Mouse (Mus musculus): ENCODE data around the gene Akap11.

Gene Akap11

GRCm38 (mm10) chr14:78526907-78527306 lies 9.7 kb downstream of the Akap11 start:
- WGBS, result 71% methylated on average over 6 of the region's 6 CpGs

DNA sequence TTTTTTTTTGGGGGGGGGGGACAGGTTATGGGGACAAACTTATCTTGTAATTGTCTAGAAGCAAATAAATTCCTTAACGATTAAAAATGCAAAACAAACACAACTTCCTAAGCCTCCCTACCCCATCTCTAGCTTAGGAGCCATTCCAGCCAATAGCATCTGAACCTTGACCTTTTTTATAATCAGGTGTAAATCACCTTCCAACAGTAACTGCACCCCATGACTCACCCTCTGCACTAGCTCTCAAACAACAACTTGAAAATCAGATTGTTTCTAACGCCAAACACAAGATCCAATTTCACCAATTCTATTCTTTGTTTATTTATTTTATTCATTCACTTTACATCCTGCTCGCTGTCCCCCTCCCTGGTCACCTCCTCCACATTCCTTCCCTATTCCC lies 10.1 kb downstream of the Akap11 start:
- 76% methylated on average over 3 of the region's 3 CpGs for WGBS

DNA sequence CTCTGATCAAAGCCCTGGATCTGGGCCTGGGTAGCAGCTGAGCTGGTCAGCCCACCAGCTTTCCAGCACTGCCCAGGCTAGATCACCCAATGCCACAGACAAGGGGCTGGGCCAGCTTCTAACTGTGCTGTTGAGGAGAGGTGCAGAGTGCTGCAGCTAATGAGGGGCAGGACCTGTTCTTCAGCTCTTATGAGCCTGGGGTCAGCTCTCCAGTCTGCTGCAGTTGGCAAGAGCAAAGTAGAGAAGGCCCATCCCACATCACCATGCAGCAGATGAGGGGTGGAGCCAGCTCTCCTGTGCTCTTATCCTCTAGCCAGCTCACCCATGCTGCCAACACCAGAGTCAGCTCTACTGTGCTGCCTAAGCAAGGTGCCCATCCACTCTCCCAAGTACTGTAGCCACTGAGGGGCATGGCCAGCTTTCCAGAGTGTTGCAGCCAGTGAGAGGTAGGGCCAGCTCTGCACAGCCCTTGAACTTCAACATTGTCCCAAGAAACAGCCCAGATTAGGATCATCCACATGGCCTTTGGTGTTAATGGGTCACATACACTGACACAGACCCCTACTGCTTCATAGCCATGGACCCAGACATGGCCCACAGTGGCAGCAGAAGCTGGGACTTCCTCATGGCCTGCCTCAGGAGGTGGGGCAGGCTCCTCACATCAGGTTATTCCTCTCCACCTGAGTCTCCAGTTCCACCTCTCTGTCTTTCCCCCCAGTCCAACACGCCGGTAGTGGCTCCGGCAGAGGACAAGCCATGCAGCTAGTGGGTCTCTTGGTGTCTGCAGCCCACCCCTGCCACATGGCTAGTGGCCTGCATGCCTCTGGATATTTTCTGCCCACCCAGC lies 10.8 kb downstream of the Akap11 start:
- WGBS, result 100% methylated on average over 3 of the region's 3 CpGs

- WGBS, result 84% methylated on average over 2 of the region's 2 CpGs
Measured at GRCm38 (mm10) chr14:78525059-78525458, 11.5 kb downstream of the Akap11 start.

DNA sequence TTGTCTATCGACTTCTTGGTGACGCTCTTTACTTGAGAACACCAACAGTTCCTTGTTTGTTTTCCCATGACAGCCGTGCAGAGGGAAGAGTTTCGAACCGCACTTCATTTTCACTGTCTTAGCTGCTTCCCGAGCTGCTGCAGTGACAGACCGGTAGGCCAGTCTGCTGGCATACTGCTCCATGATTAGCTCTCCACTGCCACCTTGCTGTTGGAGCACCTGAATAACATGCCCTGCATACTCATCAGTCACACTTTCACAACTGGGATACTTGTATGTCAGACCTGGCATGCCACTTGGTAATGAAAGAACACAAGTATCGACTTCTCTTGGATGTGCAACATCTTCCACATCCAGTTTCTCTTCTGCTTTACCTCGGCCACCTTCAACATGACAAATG lies 25.9 kb downstream of the Akap11 start:
- 66% methylated on average over 9 of the region's 9 CpGs for WGBS

DNA sequence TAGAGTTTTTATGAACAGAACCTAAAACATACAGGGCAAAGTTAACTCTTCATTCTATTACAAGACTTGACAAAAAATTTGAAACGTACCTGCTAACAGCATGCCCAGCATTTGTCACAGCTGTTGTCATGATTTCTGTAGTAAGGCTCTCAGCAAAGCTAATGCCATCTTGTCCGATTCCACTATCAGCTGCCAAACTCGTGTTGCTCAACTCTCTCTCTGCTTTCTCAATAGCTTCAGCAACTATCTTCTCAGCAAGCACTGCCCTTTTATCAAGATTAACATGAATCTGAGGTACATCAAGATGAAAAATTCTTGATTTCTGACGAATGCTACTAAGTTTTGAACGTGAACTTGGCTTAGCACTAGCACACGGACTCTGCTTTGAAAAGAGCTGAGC lies 26.8 kb downstream of the Akap11 start:
- 80% methylated on average over 6 of the region's 6 CpGs for WGBS

GRCm38 (mm10) chr14:78500578-78500977 lies 36.0 kb downstream of the Akap11 start:
- 64% methylated on average over 3 of the region's 3 CpGs for WGBS

DNA sequence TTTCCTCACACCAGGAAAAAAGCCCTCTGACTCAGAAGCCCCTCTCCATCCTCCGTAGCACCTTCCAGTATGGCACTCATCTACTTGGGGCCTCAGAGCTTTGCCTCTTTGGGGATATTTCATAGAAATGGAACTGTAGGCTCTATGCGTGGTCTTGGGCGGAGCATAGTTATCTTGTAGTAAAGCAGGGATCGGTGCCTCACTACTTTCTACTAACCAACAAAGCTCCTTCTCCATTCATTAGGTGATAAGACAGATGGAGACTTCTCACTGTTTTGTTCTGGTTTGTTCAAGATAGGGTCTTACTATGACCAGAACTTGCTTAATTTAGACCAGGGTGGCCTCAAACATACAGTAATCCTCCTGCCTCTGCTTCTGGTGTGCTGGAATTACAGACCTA lies 39.9 kb downstream of the Akap11 start:
- 96% methylated on average over 4 of the region's 4 CpGs for WGBS

GRCm38 (mm10) chr14:78495241-78495640 lies 41.4 kb downstream of the Akap11 start:
- WGBS, result 89% methylated on average over 4 of the region's 4 CpGs

- 62% methylated on average over 9 of the region's 9 CpGs for WGBS
Measured at GRCm38 (mm10) chr14:78492602-78493001, 44.0 kb downstream of the Akap11 start.

DNA sequence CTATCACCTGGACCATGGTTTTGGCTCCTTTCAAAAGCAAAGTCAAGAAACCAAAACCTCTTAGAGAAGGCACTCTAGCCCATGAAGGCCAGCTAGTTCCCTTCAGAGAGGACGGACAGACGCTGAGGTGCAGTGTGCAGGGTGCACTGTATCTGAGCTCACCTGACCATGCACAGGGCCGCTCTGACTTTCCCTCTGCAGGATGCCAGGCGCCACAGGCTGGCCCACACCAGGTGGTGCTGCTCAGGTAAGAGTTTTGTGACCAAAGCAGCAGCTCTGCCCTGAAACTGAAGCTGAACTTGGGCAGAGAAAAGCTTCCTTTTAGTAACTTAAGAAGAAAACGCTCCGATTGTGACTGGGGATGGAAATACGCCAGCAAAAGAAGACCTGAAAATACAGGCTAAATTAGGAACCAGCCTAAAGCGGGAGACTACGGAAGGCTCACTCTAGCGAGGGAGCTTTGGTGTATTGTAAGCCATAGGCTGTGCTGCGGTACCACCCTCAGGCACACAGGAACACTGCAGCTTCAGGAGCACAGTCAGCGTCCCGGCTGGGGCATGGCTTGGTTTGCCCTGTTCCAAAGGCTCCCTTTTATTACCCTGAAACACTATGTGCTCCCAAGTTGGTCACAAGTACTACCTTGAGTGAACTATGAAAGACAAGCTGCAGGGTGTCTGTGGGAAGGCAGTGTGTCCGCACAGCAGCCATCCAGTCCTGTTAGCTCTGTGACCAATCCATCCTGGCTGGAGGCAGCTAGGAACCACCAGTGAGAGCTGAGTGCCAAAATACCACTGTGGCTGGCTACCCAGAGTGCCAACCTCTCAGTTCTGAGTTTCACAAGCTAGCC lies 54.0 kb downstream of the Akap11 start:
- 18% methylated on average over 14 of the region's 14 CpGs for WGBS

GRCm38 (mm10) chr14:78474058-78474457 lies 62.5 kb downstream of the Akap11 start:
- WGBS, result 69% methylated on average over 3 of the region's 3 CpGs

DNA sequence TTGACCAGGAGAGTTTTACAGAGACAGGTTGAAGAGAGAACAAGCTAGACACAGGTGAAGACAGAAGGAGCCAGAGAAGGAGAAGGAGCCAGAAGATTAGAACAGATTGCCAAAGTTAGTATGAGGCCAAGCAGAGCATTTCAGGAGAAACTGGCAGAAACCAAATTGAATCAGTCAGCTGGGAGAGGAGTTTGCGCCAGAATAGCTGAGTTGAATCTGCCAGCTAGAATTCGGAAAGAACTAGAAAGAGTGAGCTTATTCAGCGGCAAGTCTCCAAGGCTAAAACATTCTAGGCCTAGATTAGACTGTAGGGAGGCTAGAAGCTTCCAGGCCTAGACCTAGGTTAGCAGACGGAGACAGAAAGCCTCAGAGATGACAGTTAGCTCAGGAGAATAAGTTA lies 65.9 kb downstream of the Akap11 start:
- WGBS, result 41% methylated on average over 4 of the region's 4 CpGs

- 85% methylated on average over 7 of the region's 7 CpGs for WGBS
Measured at GRCm38 (mm10) chr14:78468991-78469390, 67.6 kb downstream of the Akap11 start.

- 65% methylated on average over 4 of the region's 4 CpGs for WGBS
Measured at GRCm38 (mm10) chr14:78467994-78468393, 68.6 kb downstream of the Akap11 start.

GRCm38 (mm10) chr14:78464353-78464752 lies 72.3 kb downstream of the Akap11 start:
- WGBS, result 91% methylated on average over 4 of the region's 4 CpGs

DNA sequence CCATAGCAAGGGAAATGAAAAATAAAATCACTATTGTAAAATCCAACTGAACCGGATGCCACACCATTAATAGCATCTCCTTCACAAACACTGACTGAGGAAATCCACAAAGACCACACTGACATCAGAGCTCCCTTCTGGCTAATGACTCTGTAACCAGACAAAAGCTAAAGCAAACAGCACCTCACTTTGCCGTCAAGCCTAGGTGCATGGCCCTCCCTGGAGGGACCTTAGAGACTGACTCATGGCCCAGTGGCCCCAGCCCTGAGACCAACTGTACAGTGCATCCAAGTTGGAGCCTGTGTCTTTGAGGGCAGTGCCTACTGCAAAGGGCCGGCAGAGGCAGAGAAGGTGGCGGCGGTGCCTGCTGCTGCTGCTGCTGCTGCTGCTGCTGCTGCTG lies 77.5 kb downstream of the Akap11 start:
- 74% methylated on average over 5 of the region's 5 CpGs for WGBS

- 86% methylated on average over 5 of the region's 5 CpGs for WGBS
Measured at GRCm38 (mm10) chr14:78458705-78459104, 77.9 kb downstream of the Akap11 start.

GRCm38 (mm10) chr14:78454970-78455369 lies 81.6 kb downstream of the Akap11 start:
- 93% methylated on average over 5 of the region's 5 CpGs for WGBS

GRCm38 (mm10) chr14:78448807-78449406 lies 87.7 kb downstream of the Akap11 start:
- WGBS, result 79% methylated on average over 11 of the region's 11 CpGs

- 93% methylated on average over 12 of the region's 12 CpGs for WGBS
Measured at GRCm38 (mm10) chr14:78448017-78448416, 88.6 kb downstream of the Akap11 start.

GRCm38 (mm10) chr14:78447542-78447941 lies 89.1 kb downstream of the Akap11 start:
- 88% methylated on average over 3 of the region's 3 CpGs for WGBS
